Mouse (Mus musculus) left cerebral cortex, postnatal 14 days (tissue): ENCODE measurements around the gene Ptges3. TPM values are rescaled to one million over a fixed set of nuclear protein-coding genes. Genes with fewer than 3 reads are reported as not detected.

Experiments used
- DNase-seq, 2 experiments: peaks; one replicate each; pipeline ENCODE4 v3.0.0; 2021 to 2022; ENCODE audit warnings: low spot score in 2 of 2, mixed read lengths in 1 of 2
- intact Hi-C: fragments of 180-260 bp; cut with DNase I; formaldehyde crosslinking; loops from one replicate; pipeline ENCODE4 v1.15.1; 2025
- total RNA-seq, 2 experiments: library from RNA; stranded (reverse); gene quantifications; 2 replicates each; pipeline ENCODE4 v1.2.3; 2021

The Ptges3 gene
- total RNA-seq, 2 experiments from 2014 or later: 131 to 134 TPM

- peak; percentile 89 to 95 for DNase-seq
- intact Hi-C loops: loop anchor here (2.0 kb wide), 1 partner anchor 96 kb away; no protein-coding TSS in a partner anchor
Observed at GRCm38 (mm10) chr10:128090651-128091563, 32.2 kb downstream of the Ptges3 start.

GRCm38 (mm10) chr10:128091564-128092505 lies 33.1 kb downstream of the Ptges3 start, which contains the start of gene Baz2a:
Baz2a (plus strand) TSS chr10:128091577.
- intact Hi-C loops: loop anchor here (2.0 kb wide), 1 partner anchor 95 kb away; no protein-coding TSS in a partner anchor
- no peak for DNase-seq

DNA sequence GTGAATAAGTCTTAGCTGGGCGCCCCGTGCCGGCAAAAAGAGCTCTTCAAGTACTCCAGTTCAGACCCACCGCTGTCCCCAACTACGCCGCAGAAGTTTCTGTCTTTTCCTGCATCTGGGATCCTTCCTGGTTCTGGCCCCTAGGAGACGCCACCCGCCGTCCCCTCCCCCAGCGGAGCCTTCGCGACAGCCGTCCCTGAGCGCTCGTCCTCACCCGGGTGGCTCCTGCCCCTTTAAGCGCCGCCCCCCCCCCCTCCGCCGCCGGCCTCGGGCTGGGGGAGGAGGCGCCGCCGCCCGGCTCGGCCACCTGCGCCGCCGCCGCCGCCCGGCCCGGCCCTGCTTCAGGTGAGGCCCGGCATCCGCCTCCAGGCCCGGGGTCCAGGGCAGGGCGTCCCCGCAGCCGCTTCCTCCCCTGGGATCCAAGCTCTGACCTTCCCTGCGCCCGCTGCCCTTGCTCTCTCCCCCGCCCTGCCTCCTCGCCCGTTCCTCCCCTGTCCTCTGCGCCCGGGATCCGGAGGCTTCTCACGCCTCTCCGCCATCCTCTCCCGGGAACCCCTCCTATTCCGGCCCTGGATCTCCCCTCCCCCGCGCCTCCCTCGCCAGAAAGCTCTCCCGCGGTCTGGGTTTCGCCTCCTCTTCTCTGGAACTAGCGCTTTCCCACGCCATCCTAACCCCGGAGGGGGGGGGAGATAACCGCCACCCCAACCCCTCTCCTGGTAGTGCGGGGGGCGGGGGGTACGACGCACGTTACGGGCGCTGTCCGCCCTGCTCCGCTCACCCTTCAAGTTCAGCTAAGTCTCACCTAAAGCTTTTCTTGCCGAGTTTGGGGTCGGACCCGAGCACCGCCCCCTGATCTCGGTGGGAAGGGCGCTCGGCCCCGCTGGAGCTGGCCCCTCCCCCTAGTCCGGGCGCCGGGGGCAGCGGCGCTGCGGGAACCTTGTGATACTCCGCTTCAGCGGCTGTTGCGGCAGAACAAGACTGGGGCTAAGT lies 34.0 kb downstream of the Ptges3 start:
- intact Hi-C loops: no loop called here

DNA sequence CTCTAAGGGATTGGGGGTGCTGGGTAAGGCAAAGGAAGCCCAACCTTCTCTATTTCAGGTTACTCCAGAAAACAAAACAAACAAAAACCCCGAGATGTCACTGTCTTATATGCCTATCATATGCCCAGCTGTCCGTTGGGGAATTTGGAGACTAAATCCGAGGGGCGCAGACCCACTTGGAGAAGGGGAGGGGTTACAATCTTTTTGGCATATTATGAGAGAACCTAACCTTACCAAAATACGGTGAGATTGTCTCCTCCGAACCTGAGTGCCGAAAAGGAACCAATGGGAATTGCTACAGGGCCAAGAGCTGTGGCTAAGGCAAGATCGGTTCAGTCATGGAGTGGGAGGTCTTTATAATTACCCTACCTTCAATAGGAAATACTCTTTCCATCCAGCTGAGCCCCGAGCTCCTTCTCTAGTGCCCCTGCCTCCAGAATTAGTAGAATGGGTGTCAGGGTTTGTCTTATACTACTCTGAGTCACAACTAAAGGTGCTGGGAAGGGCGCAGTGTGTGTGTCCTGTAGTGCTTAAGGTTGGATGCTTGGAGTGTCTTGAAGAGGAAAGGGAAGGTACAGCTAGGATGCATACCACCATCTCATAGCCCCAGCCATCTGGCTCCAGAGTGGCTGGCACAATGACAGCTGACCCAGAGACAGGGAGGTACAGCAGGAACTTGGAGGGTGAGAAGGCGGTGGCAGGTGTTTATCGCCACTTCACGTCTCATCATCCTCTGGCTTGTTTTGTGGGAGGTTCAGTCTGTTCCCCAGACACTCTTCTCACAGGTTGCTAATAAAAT lies 34.9 kb downstream of the Ptges3 start:
- intact Hi-C loops: no loop called here
- no peak for DNase-seq

More for the DNA sequence above, 34.0 kb downstream of the Ptges3 start:
- peak; percentile 75 to 77 for DNase-seq

DNA sequence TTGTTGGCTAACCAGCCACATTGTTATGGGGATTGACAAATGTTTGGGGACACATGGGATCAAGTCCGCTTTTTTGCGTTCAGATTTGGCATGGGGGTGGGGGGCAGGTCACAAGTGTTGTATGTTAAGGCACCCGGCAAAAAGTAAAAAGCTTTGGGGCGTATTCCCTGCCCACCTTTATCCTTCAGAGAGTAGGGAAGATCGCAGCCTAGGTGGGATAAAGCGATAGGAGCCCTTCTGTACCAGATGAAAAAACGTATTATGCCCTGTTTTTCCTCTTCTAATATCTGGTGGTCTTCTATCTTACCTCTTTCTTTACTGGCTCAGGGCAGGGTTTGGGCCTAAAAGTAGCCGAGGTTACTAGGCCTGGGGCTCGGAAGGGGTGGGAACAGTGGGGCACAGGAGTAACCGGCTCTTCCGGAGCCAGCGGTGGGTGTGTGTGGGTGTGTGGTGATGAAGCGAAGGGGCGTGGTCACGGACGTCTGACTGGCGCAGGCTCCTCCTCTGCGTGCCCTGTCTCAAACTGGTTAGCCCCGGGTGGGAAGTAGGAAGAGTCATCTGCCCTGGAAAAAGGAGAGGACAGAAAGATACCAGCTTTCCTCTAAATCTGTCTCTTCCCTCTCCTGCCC lies 35.7 kb downstream of the Ptges3 start:
- peak; percentile 45 to 67 for DNase-seq
- intact Hi-C loops: no loop called here

DNA sequence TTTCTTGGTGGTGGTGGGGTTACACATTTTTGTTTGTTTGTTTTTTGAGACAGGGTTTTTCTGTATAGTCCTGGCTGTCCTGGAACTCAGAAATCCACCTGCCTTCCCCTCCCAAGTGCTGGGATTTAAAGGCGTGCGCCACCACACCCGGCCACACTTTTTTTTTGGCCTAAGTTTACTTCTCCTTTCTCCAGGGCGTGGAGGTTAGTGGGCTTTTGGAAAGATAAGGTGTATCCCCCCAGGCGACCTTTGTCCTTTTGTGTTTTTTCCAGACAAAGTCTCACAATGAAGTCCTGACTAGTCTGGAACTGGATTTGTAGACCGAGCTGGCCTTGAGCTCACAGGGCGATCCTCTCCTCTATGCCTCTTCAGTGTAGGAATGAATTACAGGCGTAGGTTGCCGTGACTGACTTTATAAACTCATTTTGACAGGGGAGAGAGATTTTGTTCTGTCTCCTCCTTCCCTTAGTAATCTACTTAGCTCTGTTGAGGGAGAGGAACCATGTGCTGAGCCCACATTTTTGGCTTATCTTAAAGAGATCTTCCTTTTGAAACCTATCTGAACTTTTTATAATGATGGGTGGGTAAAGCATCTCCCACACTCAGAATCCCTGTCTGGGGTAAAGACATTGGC lies 36.4 kb downstream of the Ptges3 start:
- no peak for DNase-seq
- intact Hi-C loops: loop anchor here (5.0 kb wide), 2 partner anchors 37 to 82 kb away; no protein-coding TSS in a partner anchor

GRCm38 (mm10) chr10:128096313-128096692 lies 37.5 kb downstream of the Ptges3 start:
- intact Hi-C loops: loop anchor here (5.0 kb wide), 2 partner anchors 36 to 81 kb away; no protein-coding TSS in a partner anchor

GRCm38 (mm10) chr10:128096693-128097586 lies 38.2 kb downstream of the Ptges3 start:
- intact Hi-C loops: loop anchor here (5.0 kb wide), 2 partner anchors 35 to 80 kb away; no protein-coding TSS in a partner anchor
- peak; percentile 81 to 85 for DNase-seq

More at GRCm38 (mm10) chr10:128096313-128096692, 37.5 kb downstream of the Ptges3 start:
- no peak for DNase-seq

DNA sequence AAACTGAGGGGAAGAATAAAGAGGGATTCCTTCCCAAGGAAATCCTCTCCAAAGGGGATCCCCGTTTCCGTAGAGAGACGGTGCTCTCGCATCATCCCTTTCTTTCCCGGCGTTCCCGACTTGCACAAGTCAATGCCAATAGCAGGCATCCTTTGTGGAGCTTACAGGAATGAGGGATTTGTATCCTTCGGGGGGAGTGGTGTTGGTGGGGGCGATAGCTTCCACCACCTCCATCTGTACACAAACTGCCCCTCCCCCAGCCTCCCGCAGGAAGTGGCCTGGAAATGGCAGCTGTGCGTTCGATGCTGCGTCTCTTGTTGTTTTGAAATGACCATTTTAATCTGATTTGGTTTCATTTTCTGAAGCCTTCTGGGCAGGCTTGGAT lies 38.8 kb downstream of the Ptges3 start:
- intact Hi-C loops: loop anchor here (5.0 kb wide), 2 partner anchors 35 to 80 kb away; no protein-coding TSS in a partner anchor
- DNase-seq: peak; percentile 47 to 62

DNA sequence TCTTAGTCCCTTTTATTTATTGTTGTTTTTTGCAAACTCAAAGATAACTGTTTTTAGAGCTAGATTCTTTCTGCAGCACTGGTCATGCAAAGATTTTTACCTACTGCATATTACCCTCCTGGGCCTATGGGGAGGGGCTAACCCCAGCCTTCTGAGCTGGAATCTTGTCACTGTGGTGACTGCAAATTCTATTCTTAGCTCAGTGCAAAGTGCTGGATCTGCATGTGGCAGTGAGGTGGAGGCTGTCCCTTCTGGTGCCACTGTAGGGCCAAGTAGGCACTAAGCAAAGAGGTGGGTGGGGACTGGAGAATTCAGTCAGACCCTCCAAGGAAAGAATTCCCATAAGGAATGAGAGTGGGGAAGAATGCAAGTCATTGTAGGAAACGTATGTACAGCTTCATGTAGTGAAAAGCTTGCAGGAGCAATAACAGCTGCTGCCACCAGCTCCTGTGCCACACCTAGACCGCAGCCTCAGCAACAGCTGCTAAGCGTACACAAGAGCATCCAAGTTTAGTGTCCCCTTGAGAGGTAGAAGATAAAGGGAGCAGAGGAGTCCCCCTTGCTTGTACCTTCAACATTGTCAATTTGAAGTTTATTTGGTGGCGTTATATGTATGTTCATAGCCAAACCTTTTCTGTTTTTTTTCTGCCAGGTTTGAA lies 51.5 kb downstream of the Ptges3 start:
- no peak for DNase-seq
- intact Hi-C loops: no loop called here

DNA sequence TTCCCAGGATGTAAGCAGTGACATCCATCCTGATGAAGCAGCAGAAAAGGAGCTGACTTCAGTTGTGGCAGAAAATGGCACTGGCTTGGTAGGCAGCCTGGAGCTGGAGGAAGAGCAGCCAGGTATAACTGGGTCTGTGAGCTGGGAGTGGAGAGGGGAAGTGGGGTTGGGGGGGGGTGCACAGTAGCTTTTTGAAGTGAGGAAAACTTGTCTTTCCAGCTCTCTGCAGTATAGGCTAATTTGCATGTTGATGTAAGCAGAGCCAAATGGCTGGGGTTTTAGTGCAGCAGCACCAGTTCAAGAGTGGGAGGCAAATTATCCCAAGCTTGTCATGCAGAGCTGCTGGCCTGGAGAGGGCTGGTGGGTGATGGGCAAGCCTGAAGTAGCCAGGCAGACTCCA lies 52.5 kb downstream of the Ptges3 start:
- no peak for DNase-seq
- intact Hi-C loops: no loop called here

DNA sequence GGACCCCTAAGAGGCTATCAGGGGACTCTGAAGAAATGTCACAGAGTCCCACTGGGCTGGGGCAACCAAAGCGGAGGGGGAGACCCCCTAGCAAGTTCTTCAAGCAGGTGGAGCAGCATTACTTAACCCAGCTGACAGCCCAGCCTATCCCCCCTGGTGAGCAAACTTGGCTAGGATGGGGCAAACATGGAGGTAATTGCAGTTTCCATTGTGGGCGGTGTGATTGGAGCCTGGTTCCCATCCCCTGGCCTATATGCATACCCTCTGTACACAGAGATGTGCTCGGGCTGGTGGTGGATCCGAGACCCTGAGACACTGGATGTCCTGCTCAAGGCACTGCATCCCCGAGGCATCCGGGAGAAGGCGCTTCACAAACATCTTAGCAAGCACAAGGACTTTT lies 65.1 kb downstream of the Ptges3 start:
- no peak for DNase-seq
- intact Hi-C loops: no loop called here

GRCm38 (mm10) chr10:128124831-128125230 lies 66.1 kb downstream of the Ptges3 start:
- DNase-seq: no peak
- intact Hi-C loops: no loop called here

DNA sequence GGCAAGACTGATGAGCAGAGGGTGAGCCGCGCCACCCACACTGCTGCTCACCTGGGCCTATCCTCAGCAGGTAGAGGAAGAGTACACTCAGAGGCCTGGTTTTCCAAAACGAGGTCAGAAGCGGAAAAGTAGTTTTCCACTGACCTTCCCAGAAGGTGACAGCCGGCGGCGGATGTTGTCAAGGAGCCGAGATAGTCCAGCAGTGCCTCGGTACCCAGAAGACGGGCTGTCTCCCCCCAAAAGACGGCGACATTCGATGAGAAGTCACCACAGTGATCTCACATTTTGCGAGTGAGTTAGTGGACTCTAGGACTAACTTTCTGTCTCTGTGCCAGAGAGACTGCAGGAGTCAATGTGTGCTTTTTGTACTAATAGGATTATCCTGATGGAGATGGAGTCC lies 67.2 kb downstream of the Ptges3 start:
- DNase-seq: no peak
- intact Hi-C loops: no loop called here
